Mouse (Mus musculus) MEL (cell line): ENCODE data around the gene Rnf144b. TPM values are rescaled to one million over a fixed set of nuclear protein-coding genes. Genes with fewer than 3 reads are reported as not detected.

Experiments used
- DNase-seq: peaks from one replicate; pipeline ENCODE4 v3.0.0; 2011; ENCODE audit warnings: low read depth, low spot score
- H3K27ac ChIP-seq: 2 replicates; pipeline ENCODE4 v1.5.1; 2012; ENCODE audit warnings: low read depth, mild to moderate bottlenecking, control low read depth, low read length, moderate library complexity; ENCODE audit not compliant: control insufficient read depth
- H3K27me3 ChIP-seq, 2 experiments: fragments of 150-350 bp in 1 of 2; sonication (generic) in 1 of 2; 2 replicates each; pipeline ENCODE4 v1.6.1; 2012; ENCODE audit warnings: low read length in 2 of 2, mild to moderate bottlenecking in 2 of 2, improper control_type of control experiment in 1 of 2, moderate library complexity in 1 of 2; ENCODE audit not compliant: insufficient read depth in 2 of 2, control insufficient read depth in 1 of 2
- H3K36me3 ChIP-seq, 2 experiments: 2 replicates each; pipeline ENCODE4 v1.6.1; 2012 to 2014; ENCODE audit warnings: low read length in 2 of 2, improper control_type of control experiment in 1 of 2, inconsistent platforms in 1 of 2, mild to moderate bottlenecking in 1 of 2; ENCODE audit not compliant: insufficient read depth in 2 of 2, control insufficient read depth in 1 of 2
- H3K4me1 ChIP-seq, 2 experiments: fragments of 150-350 bp in 1 of 2; sonication (generic) in 1 of 2; 2 replicates each; pipeline ENCODE4 v1.6.1; 2012; ENCODE audit warnings: low read length in 2 of 2, improper control_type of control experiment in 1 of 2, mild to moderate bottlenecking in 1 of 2; ENCODE audit not compliant: insufficient read depth in 2 of 2, control insufficient read depth in 1 of 2
- H3K4me3 ChIP-seq, 2 experiments: fragments of 150-350 bp in 1 of 2; sonication (generic) in 1 of 2; 2 replicates each; pipeline ENCODE4 v1.5.1; 2012; ENCODE audit warnings: low read depth in 2 of 2, low read length in 2 of 2, mild to moderate bottlenecking in 2 of 2, moderate library complexity in 2 of 2, control low read depth in 1 of 2, improper control_type of control experiment in 1 of 2; ENCODE audit not compliant: control insufficient read depth in 1 of 2, insufficient read depth in 1 of 2
- H3K79me2 ChIP-seq: 2 replicates; pipeline ENCODE4 v1.6.1; 2012; ENCODE audit warnings: mild to moderate bottlenecking, low read length, moderate library complexity; ENCODE audit not compliant: control insufficient read depth, poor library complexity, insufficient read depth
- H3K9ac ChIP-seq: 2 replicates; pipeline ENCODE4 v1.6.1; 2012; ENCODE audit warnings: low read depth, mild to moderate bottlenecking, control low read depth, low read length, moderate library complexity; ENCODE audit not compliant: control insufficient read depth, poor library complexity, severe bottlenecking
- H3K9me3 ChIP-seq: fragments of 150-350 bp; sonication (generic); replicated peaks from 2 replicates; pipeline ENCODE4 v1.6.1; 2012; ENCODE audit warnings: mild to moderate bottlenecking, low read length, improper control_type of control experiment, moderate library complexity; ENCODE audit not compliant: insufficient read depth
- BHLHE40 ChIP-seq: IDR thresholded peaks from 2 replicates; pipeline ENCODE4 v1.6.1; 2012; ENCODE audit warnings: low read depth, mild to moderate bottlenecking, inconsistent platforms, low read length, improper control_type of control experiment, borderline replicate concordance
- CHD1 ChIP-seq: IDR thresholded peaks from 2 replicates; pipeline ENCODE4 v1.6.1; 2012; ENCODE audit warnings: low read depth, mild to moderate bottlenecking, inconsistent platforms, low read length, improper control_type of control experiment
- CHD2 ChIP-seq: IDR thresholded peaks from 2 replicates; pipeline ENCODE4 v1.6.1; 2011; ENCODE audit warnings: low read length, improper control_type of control experiment
- CTCF ChIP-seq, 3 experiments: IDR thresholded peaks in 2 of 3; conservative IDR thresholded peaks in 1 of 3; 2 replicates each; pipeline ENCODE4 v1.5.1; 2011 to 2012; ENCODE audit warnings: low read length in 3 of 3, low read depth in 2 of 3, mild to moderate bottlenecking in 2 of 3, improper control_type of control experiment in 1 of 3, inconsistent platforms in 1 of 3, mixed read lengths in 1 of 3, moderate library complexity in 1 of 3; ENCODE audit not compliant: control insufficient read depth in 1 of 3, insufficient read depth in 1 of 3, poor library complexity in 1 of 3, severe bottlenecking in 1 of 3
- E2F4 ChIP-seq: IDR thresholded peaks from 2 replicates; pipeline ENCODE4 v1.6.1; 2011; ENCODE audit warnings: low read depth, low read length, improper control_type of control experiment, borderline replicate concordance
- ELF1 ChIP-seq: IDR thresholded peaks from 2 replicates; pipeline ENCODE4 v1.6.1; 2014; ENCODE audit warnings: low read depth, mild to moderate bottlenecking, inconsistent platforms, low read length, improper control_type of control experiment, moderate library complexity
- GABPA ChIP-seq: IDR thresholded peaks from 2 replicates; pipeline ENCODE4 v1.6.1; 2012; ENCODE audit warnings: low read depth, mild to moderate bottlenecking, inconsistent platforms, low read length, improper control_type of control experiment, moderate library complexity
- JUND ChIP-seq: IDR thresholded peaks from 2 replicates; pipeline ENCODE4 v1.6.1; 2011; ENCODE audit warnings: low read depth, mild to moderate bottlenecking, improper control_type of control experiment, low read length
- MAX ChIP-seq: IDR thresholded peaks from 2 replicates; pipeline ENCODE4 v1.6.1; 2011; ENCODE audit warnings: low read length, improper control_type of control experiment
- MXI1 ChIP-seq: IDR thresholded peaks from 2 replicates; pipeline ENCODE4 v1.6.1; 2011; ENCODE audit warnings: mild to moderate bottlenecking, low read depth, low read length, improper control_type of control experiment
- MYB ChIP-seq: IDR thresholded peaks from 2 replicates; pipeline ENCODE4 v1.6.1; 2011; ENCODE audit warnings: mild to moderate bottlenecking, low read depth, low read length, improper control_type of control experiment
- NELFE ChIP-seq: IDR thresholded peaks from 2 replicates; pipeline ENCODE4 v1.6.1; 2011; ENCODE audit warnings: low read depth, low read length, improper control_type of control experiment
- NRF1 ChIP-seq: IDR thresholded peaks from 2 replicates; pipeline ENCODE4 v1.6.1; 2014; ENCODE audit warnings: low read depth, mild to moderate bottlenecking, inconsistent platforms, low read length, improper control_type of control experiment, moderate library complexity; ENCODE audit not compliant: poor library complexity, insufficient read depth, severe bottlenecking
- POLR2AphosphoS5 ChIP-seq: IDR thresholded peaks from 2 replicates; pipeline ENCODE4 v1.6.1; 2012; ENCODE audit warnings: low read depth, borderline replicate concordance, mild to moderate bottlenecking, inconsistent platforms, low read length, moderate library complexity, mixed read lengths
- RAD21 ChIP-seq: IDR thresholded peaks from 2 replicates; pipeline ENCODE4 v1.6.1; 2011; ENCODE audit warnings: mild to moderate bottlenecking, low read depth, low read length, improper control_type of control experiment
- RCOR1 ChIP-seq: IDR thresholded peaks from 2 replicates; pipeline ENCODE4 v1.6.1; 2012; ENCODE audit warnings: low read depth, mild to moderate bottlenecking, inconsistent platforms, low read length, improper control_type of control experiment
- SIN3A ChIP-seq: IDR thresholded peaks from 2 replicates; pipeline ENCODE4 v1.6.1; 2012; ENCODE audit warnings: low read length, improper control_type of control experiment, inconsistent platforms
- SMC3 ChIP-seq: IDR thresholded peaks from 2 replicates; pipeline ENCODE4 v1.6.1; 2011; ENCODE audit warnings: low read depth, low read length, improper control_type of control experiment
- TCF12 ChIP-seq: IDR thresholded peaks from 2 replicates; pipeline ENCODE4 v1.6.1; 2014; ENCODE audit warnings: low read depth, mild to moderate bottlenecking, inconsistent platforms, low read length, improper control_type of control experiment, moderate library complexity
- ZC3H11A ChIP-seq: IDR thresholded peaks from 2 replicates; pipeline ENCODE4 v1.6.1; 2012; ENCODE audit warnings: low read depth, mild to moderate bottlenecking, inconsistent platforms, low read length, improper control_type of control experiment
- ZKSCAN1 ChIP-seq: IDR thresholded peaks from 2 replicates; pipeline ENCODE4 v1.6.1; 2012; ENCODE audit warnings: low read depth, mild to moderate bottlenecking, inconsistent platforms, low read length, improper control_type of control experiment, moderate library complexity
- ZMIZ1 ChIP-seq: IDR thresholded peaks from 2 replicates; pipeline ENCODE4 v1.6.1; 2012; ENCODE audit warnings: low read depth, mild to moderate bottlenecking, inconsistent platforms, low read length, improper control_type of control experiment, moderate library complexity
- ZNF384 ChIP-seq: IDR thresholded peaks from 2 replicates; pipeline ENCODE4 v1.6.1; 2012; ENCODE audit warnings: low read depth, mild to moderate bottlenecking, inconsistent platforms, low read length, improper control_type of control experiment
- polyA plus RNA-seq, 2 experiments: library from polyadenylated mRNA; stranded (reverse) in 1 of 2; unstranded in 1 of 2; fragments of >175 nt in 1 of 2; fragments of >200 nt in 1 of 2; gene quantifications; 2 replicates each; pipeline versions ENCODE4 v1.2.1 to v1.2.4; 2012; ENCODE audit warnings: low replicate concordance in 2 of 2, low read depth in 1 of 2; ENCODE audit not compliant: insufficient read length in 2 of 2, insufficient read depth in 1 of 2, missing spikeins in 1 of 2
- total RNA-seq: library from RNA; depleted of rRNA; stranded (reverse); fragments of 300-350 nt; gene quantifications from 2 replicates; pipeline ENCODE4 v1.2.3, GENCODE M21; 2012; rRNA removed

Gene Rnf144b
- total RNA-seq (not detected in 2 replicates), polyA plus RNA-seq (not detected)

DNA sequence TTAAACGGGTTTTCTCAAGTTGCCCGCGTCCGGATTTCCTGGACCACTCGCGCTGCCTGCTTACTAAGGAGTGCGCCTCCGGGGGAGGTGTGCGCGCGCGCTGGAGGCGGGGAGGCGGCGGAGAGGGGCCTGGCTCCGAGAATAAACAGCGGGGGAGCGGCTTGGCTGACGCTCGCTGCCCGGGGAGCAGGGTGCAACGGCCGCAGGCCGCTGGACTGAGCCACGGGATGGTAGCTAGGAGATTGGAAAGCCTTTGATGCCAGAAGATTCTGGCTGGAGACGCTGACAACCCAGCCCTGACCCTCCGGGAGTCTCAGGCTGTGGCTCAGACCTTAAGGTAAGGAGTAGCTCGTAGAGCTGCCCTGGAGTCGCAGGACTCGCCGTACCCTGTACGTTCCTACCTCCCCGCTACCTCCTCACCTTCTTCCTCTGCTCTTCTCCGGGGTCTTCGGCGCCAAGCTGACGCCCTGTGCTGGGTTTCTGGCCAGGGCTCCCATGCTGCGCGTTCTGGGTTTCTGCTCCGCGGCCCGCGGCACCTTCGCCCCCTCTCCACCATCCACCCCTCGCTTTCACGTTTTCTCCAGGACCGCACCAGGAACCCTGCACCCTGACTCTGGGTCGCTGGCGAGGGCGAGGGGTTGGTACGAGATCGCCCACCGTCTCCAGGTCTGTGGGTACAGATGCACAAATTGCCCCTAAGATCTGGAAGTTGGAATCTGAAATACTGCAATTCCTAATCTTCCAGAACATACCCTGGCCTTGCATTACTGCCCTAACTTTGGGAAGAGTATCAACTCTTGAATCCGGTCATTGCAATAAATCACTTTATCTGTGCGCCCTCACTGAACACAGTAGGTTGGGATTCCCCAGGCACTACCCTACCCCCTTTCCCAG lies at the start of gene Rnf144b:
Gene Rnf144b (plus strand): TSS at position 120 of the 894 bp plus-strand sequence.
- no peak within 1 kb of the TSS for H3K4me3 ChIP-seq
- no peaks in the 10 kb centered on the region for H3K27me3 ChIP-seq
- H3K9ac ChIP-seq = no peak within 1 kb of the TSS
- no peaks in the 10 kb centered on the region for H3K79me2 ChIP-seq
- H3K27ac ChIP-seq = no peak within 1 kb of the TSS
- H3K4me1 ChIP-seq = no peaks in the 10 kb centered on the region; a peak in 1 of 4 replicates
- H3K9me3 ChIP-seq = no peaks in the 10 kb centered on the region
- no peak for DNase-seq
- no peak for TF ChIP-seq ZC3H11A
- TF ChIP-seq MXI1 = no peak
- no peak for TF ChIP-seq CHD2
- no peak for TF ChIP-seq NRF1
- no peak for TF ChIP-seq ZMIZ1
- no peak for TF ChIP-seq ELF1
- no peak for TF ChIP-seq MYB
- TF ChIP-seq MAX = no peak
- TF ChIP-seq SIN3A = no peak
- no peak for TF ChIP-seq SMC3
- no peak for TF ChIP-seq RAD21
- no peak for TF ChIP-seq ZNF384
- no peak for TF ChIP-seq TCF12
- TF ChIP-seq POLR2AphosphoS5 = no peak
- no peak for TF ChIP-seq ZKSCAN1
- H3K36me3 ChIP-seq = no peaks in the 10 kb centered on the region

DNA sequence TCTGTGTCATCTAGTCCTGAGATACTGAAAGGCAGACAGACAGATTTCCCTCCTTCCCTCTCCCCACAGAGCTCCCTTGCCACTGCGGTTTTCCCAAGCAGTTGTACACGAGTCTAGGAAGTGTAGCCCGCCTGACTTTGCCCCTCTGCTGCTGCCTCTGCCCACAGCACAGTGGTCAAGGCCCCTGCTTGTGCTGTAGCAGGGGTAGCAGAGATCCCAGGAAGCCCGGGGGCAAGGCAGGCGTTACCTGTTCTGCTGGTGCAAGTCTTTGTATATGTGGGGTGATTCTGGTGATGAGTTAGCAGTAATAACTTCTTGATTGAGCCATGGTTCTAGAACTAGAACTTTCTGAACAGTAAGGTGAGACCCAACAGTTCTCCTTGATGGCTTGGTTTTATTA lies 46.3 kb upstream of the Rnf144b start:
- no peaks in the 10 kb centered on the region for H3K9me3 ChIP-seq
- no peaks in the 10 kb centered on the region for H3K27me3 ChIP-seq
- no peak overlapping the region for H3K9ac ChIP-seq
- TF ChIP-seq GABPA = no peak
- TF ChIP-seq NELFE = no peak
- TF ChIP-seq CHD1 = no peak
- no peak for TF ChIP-seq CTCF (IDR thresholded peaks at IDR 0.05 in 2 of 3, conservative IDR thresholded peaks at IDR 0.05 in 1 of 3; ENCODE audit: control insufficient read depth in 1 of 3, insufficient read depth in 1 of 3, low read depth in 2 of 3, low read length in 3 of 3, poor library complexity in 1 of 3, severe bottlenecking in 1 of 3)
- TF ChIP-seq BHLHE40 = no peak
- TF ChIP-seq MXI1 = no peak
- no peak for TF ChIP-seq E2F4
- TF ChIP-seq JUND = no peak
- no peak for TF ChIP-seq ZC3H11A
- no peak for TF ChIP-seq RCOR1
- TF ChIP-seq NRF1 = no peak
- H3K27ac ChIP-seq = no peak overlapping the region
- H3K79me2 ChIP-seq = no peaks in the 10 kb centered on the region
- no peak for DNase-seq
- H3K4me1 ChIP-seq = no peaks in the 10 kb centered on the region
- H3K36me3 ChIP-seq = peaks cover 0 to 2% of the 10 kb centered on the region in 2 experiments; a peak in 1 of 4 replicates
- no peak overlapping the region for H3K4me3 ChIP-seq
